Mouse (Mus musculus): ENCODE data around the gene Nppc. TPM values are rescaled to one million over a fixed set of nuclear protein-coding genes. Genes with fewer than 3 reads are reported as not detected.

The Nppc gene
- polyA plus RNA-seq, 1 experiment from 2014 or later = 0.86 TPM

DNA sequence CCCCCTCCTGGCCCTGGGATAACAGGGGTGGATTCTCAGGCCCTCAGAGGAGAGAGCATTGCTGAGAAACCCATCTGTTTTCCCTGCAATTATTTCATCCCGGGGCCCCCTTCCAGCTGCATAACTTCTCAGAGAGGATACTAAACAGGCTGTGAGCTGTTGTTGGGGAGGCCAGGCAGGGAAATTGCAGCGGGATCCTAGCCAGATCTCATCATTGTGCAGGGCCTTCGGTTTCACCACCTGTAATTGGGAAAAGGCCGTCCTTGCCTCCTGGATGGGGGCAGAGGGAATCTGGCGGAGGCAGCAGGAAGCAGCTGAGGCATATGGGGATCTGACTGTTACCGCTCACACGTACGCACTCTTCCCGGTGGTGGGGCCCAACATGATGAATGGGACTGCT, 4.0 kb upstream of the Nppc start:
- H3K4me2 ChIP-seq = no peak overlapping the region
- no peaks in the 10 kb centered on the region for H3K9me3 ChIP-seq (ENCODE audit: control insufficient read depth, low read length)
- 81% methylated on average over 9 of the region's 9 CpGs for WGBS
- no peak overlapping the region for H3K27ac ChIP-seq (ENCODE audit: low read depth, low read length)
- no peak overlapping the region for H3K9ac ChIP-seq (ENCODE audit: low read length)
- H3K4me1 ChIP-seq (ENCODE audit: control insufficient read depth, insufficient read depth, low read length) = peaks cover 10% of the 10 kb centered on the region; the same call in 1 of the 2 replicates
- H3K27me3 ChIP-seq (ENCODE audit: control insufficient read depth, insufficient read depth, low read length) = peaks cover 22% of the 10 kb centered on the region
- H3K4me3 ChIP-seq (ENCODE audit: low read depth, low read length) = no peak overlapping the region
- ATAC-seq (ENCODE audit: low FRiP score) = no peak
- no peak for DNase-seq (ENCODE audit: low spot score, missing footprints)
- no peaks in the 10 kb centered on the region for H3K36me3 ChIP-seq (ENCODE audit: control insufficient read depth, insufficient read depth, low read length)

DNA sequence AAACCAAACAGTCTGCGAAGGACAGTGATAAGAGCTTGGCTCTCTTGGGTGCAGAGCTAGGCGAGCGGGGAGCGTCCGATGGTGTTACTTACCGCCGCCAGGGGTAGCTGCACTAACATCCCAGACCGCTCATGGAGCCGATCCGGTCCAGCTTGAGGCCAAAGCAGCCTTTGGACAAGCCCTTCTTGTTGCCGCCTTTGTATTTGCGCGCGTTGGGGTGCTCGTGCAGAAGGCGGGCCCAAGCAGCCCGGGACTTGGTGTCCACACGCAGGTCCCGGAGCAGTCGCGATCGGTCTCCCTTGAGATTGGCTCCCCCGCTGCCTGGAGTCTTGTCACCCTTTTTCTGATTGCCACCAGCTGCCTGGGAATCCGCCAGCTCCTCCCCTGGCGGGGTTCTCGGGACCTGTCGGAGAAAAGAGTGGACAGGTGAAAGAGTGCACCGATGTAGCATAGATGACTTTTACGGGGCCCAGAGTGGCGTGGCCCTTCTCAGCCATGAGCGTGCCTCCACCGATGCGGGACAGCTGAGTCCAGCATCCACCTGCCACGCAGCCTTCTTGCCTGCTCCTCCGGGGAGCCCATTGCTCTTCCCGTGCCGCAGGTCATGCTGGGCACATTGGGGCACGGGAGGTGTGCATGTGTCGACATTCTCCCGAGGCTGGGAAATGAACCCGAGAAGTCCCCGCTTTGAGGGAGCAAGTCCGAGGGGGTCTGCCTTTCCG, 658 bp downstream of the Nppc start:
- Histone ChIP-seq H3K9me3 (ENCODE audit: control insufficient read depth, low read length) (no peaks in the 10 kb centered on the region), H3K4me1 (ENCODE audit: control insufficient read depth, insufficient read depth, low read length) (peaks cover 10% of the 10 kb centered on the region; the same call in 1 of the 2 replicates), H3K9ac (ENCODE audit: low read length) (peak overlapping the region; percentile 44), H3K4me3 (ENCODE audit: low read depth, low read length) (peak overlapping the region; percentile 42), H3K27me3 (ENCODE audit: control insufficient read depth, insufficient read depth, low read length) (peaks cover 25% of the 10 kb centered on the region), H3K4me2 (peak overlapping the region; percentile 74), H3K27ac (ENCODE audit: low read depth, low read length) (no peak overlapping the region), H3K36me3 (ENCODE audit: control insufficient read depth, insufficient read depth, low read length) (no peaks in the 10 kb centered on the region)
- ATAC-seq (ENCODE audit: low FRiP score) (peak; percentile 80), DNase-seq (ENCODE audit: low spot score, missing footprints) (peak; percentile 93)
- 1% methylated on average over 44 of the region's 44 CpGs for WGBS

DNA sequence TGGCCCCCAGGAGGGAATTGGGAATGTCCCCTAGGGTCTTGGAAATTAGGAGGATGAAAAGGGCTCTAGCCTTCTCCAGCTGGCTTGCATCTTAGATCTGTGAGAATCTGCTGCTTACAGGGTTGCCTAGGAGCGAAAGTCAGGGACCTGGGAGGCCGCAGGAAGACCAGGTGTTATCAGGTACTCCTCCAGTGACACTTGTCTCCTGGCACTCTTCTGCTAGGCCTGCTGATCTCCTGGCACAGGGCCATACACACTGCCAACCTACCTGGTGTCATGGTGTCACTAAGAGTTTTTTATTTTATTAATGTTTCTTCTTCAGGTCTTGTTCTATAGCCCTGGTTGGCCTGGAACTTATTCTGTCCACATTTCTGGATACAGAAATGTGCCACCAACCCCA, 5.3 kb downstream of the Nppc start:
- H3K4me1 ChIP-seq (ENCODE audit: control insufficient read depth, insufficient read depth, low read length) = peaks cover 5% of the 10 kb centered on the region; the same call in 1 of the 2 replicates
- no peak for DNase-seq (ENCODE audit: low spot score, missing footprints)
- H3K27ac ChIP-seq (ENCODE audit: low read depth, low read length) = no peak overlapping the region
- H3K4me2 ChIP-seq = no peak overlapping the region
- H3K4me3 ChIP-seq (ENCODE audit: low read depth, low read length) = no peak overlapping the region
- H3K9me3 ChIP-seq (ENCODE audit: control insufficient read depth, low read length) = no peaks in the 10 kb centered on the region
- WGBS = 82% methylated on average over 2 of the region's 2 CpGs
- no peak overlapping the region for H3K9ac ChIP-seq (ENCODE audit: low read length)
- H3K36me3 ChIP-seq (ENCODE audit: control insufficient read depth, insufficient read depth, low read length) = no peaks in the 10 kb centered on the region
- no peak for ATAC-seq (ENCODE audit: low FRiP score)
- H3K27me3 ChIP-seq (ENCODE audit: control insufficient read depth, insufficient read depth, low read length) = peaks cover 9% of the 10 kb centered on the region

DNA sequence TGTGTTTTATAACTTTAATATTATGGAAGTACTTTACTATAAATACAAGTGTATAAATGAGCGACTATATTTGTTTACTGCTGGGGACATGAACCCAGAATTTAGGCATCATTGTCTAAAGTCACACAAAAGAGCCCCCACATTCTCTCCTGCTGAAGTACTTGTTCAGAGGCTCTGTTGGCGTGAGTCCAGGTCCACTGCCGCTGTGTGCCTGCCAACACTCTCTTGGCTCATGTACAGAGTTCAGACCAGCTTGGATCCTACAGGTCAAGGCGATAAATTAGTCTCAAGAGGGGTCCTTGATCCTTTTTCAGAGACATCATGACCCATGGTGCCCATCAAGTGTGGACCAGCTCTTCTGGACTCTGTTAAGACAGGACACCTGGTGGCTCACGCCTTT, 13.3 kb downstream of the Nppc start:
- no peak overlapping the region for H3K4me2 ChIP-seq

DNA sequence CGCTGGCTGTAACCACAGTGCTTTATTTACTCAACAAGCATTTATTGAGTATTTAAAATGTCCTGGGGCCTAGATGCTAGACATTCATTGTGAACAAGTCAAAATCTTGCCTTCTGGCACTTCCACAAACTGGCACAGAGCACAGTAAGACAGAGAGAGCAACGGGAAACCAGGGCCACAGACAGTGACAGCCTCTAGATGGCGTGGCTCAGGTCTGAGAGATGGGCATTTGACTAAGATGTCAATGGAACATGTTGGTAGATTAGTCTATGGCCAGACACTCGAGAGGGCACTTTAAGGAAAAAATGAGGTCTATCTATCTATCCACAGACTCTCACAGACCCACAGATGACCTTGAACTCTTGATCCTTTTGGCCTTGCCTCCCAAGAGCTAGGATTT, 17.7 kb downstream of the Nppc start:
- DNase-seq (ENCODE audit: low spot score, missing footprints) (no peak), ATAC-seq (ENCODE audit: low FRiP score) (no peak)
- Histone ChIP-seq H3K4me1 (ENCODE audit: control insufficient read depth, insufficient read depth, low read length) (no peaks in the 10 kb centered on the region), H3K4me3 (ENCODE audit: low read depth, low read length) (no peak overlapping the region), H3K9ac (ENCODE audit: low read length) (no peak overlapping the region), H3K27me3 (ENCODE audit: control insufficient read depth, insufficient read depth, low read length) (no peaks in the 10 kb centered on the region), H3K27ac (ENCODE audit: low read depth, low read length) (no peak overlapping the region), H3K4me2 (no peak overlapping the region), H3K36me3 (ENCODE audit: control insufficient read depth, insufficient read depth, low read length) (no peaks in the 10 kb centered on the region), H3K9me3 (ENCODE audit: control insufficient read depth, low read length) (no peaks in the 10 kb centered on the region)
- 69% methylated on average over 4 of the region's 4 CpGs for WGBS

More for the DNA sequence above, 13.3 kb downstream of the Nppc start:
- Histone ChIP-seq H3K4me1 (ENCODE audit: control insufficient read depth, insufficient read depth, low read length) (no peaks in the 10 kb centered on the region), H3K4me3 (ENCODE audit: low read depth, low read length) (no peak overlapping the region), H3K27ac (ENCODE audit: low read depth, low read length) (no peak overlapping the region), H3K36me3 (ENCODE audit: control insufficient read depth, insufficient read depth, low read length) (no peaks in the 10 kb centered on the region), H3K9me3 (ENCODE audit: control insufficient read depth, low read length) (no peaks in the 10 kb centered on the region), H3K27me3 (ENCODE audit: control insufficient read depth, insufficient read depth, low read length) (no peaks in the 10 kb centered on the region), H3K9ac (ENCODE audit: low read length) (no peak overlapping the region)
- DNase-seq (ENCODE audit: low spot score, missing footprints) = no peak
- WGBS = 85% methylated on average over 5 of the region's 5 CpGs
- ATAC-seq (ENCODE audit: low FRiP score) = no peak

DNA sequence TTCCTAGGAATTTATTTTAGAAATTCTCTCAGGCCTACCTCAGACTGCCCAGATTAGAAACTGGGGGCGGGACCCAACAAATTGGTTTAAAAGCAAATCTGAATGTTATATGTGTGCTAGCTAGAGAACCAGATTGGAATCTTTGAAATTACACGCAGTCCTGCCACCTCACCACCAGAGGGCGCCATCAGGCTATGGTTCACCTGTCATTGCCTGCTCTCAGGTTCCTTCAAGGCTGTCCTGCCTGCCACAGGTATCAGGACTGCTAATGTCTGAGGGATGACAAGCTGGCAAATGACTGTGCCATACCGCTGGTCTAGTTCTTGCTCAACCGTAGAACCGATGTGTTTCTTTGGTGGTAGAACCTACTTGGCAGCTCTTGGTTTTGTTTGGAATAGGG, 20.1 kb downstream of the Nppc start:
- peak; percentile 93 for DNase-seq (ENCODE audit: low spot score, missing footprints)
- H3K9ac ChIP-seq (ENCODE audit: low read length) = no peak overlapping the region
- no peaks in the 10 kb centered on the region for H3K27me3 ChIP-seq (ENCODE audit: control insufficient read depth, insufficient read depth, low read length)
- no peaks in the 10 kb centered on the region for H3K4me1 ChIP-seq (ENCODE audit: control insufficient read depth, insufficient read depth, low read length)
- no peak overlapping the region for H3K4me3 ChIP-seq (ENCODE audit: low read depth, low read length)
- no peaks in the 10 kb centered on the region for H3K9me3 ChIP-seq (ENCODE audit: control insufficient read depth, low read length)
- no peak for ATAC-seq (ENCODE audit: low FRiP score)
- H3K4me2 ChIP-seq = no peak overlapping the region
- no peaks in the 10 kb centered on the region for H3K36me3 ChIP-seq (ENCODE audit: control insufficient read depth, insufficient read depth, low read length)
- no peak overlapping the region for H3K27ac ChIP-seq (ENCODE audit: low read depth, low read length)
- 17% methylated on average over 6 of the region's 6 CpGs for whole genome bisulfite sequencing

DNA sequence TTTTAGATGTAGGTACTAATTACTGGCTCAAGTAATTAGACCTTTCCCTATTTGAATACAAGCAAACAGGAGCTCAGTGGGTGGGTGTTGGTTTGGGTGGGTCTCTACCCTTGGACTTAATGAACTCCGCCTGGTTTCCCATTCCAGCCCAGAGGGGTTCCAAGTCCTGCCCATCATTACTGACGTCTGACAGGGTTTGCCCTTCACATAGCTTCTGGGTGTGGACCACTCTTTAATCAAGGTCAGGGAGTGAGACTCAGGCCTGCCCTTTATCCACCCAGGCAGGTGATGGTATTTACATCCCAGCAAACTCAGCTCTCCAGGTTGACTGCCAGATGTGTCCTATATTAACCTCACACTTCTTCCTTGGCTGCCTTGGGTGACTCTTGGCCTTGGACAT, 22.9 kb downstream of the Nppc start:
- Histone ChIP-seq H3K36me3 (ENCODE audit: control insufficient read depth, insufficient read depth, low read length) (no peaks in the 10 kb centered on the region), H3K4me1 (ENCODE audit: control insufficient read depth, insufficient read depth, low read length) (no peaks in the 10 kb centered on the region), H3K9ac (ENCODE audit: low read length) (no peak overlapping the region), H3K4me3 (ENCODE audit: low read depth, low read length) (no peak overlapping the region), H3K27ac (ENCODE audit: low read depth, low read length) (no peak overlapping the region), H3K4me2 (no peak overlapping the region), H3K9me3 (ENCODE audit: control insufficient read depth, low read length) (no peaks in the 10 kb centered on the region), H3K27me3 (ENCODE audit: control insufficient read depth, insufficient read depth, low read length) (no peaks in the 10 kb centered on the region)
- ATAC-seq (ENCODE audit: low FRiP score) (no peak), DNase-seq (ENCODE audit: low spot score, missing footprints) (no peak)
- 64% methylated on average over 2 of the region's 2 CpGs for WGBS

DNA sequence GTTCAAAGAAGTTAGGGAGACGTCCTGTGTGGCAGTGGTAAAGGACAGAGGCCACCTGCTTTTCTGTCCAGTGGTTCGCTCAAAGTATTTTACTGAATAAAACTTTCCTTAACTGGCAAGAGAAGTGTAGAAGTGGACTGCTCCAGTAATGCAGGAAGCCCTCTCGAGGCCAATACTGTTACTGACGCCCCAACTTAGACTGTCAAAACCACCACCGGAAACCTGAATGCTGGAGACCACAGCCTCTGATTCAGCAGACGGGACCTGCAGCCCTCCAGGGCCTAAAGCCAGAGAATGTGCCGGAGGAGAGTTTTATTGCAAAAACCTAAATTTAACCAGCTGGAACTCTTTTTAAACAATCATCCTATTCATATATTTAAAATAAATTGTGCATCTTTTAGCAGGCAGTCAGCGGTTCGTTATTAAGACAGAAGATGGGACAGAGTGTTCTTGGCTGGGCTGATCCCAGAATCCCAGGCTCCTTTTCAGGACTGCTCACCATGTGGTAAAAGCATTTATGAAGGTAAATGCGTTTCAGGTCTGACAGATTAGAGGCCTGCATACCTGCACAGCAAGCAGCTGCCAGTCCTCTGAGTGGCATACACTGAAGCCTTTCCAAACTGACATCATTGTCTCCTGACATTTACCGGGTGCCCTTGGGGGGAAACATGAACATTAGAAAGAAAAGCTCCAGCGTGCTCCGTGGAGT, 27.1 kb downstream of the Nppc start:
- Histone ChIP-seq H3K27ac (ENCODE audit: low read depth, low read length) (no peak overlapping the region), H3K36me3 (ENCODE audit: control insufficient read depth, insufficient read depth, low read length) (no peaks in the 10 kb centered on the region), H3K9ac (ENCODE audit: low read length) (no peak overlapping the region), H3K27me3 (ENCODE audit: control insufficient read depth, insufficient read depth, low read length) (no peaks in the 10 kb centered on the region), H3K4me2 (no peak overlapping the region), H3K4me3 (ENCODE audit: low read depth, low read length) (no peak overlapping the region), H3K9me3 (ENCODE audit: control insufficient read depth, low read length) (no peaks in the 10 kb centered on the region), H3K4me1 (ENCODE audit: control insufficient read depth, insufficient read depth, low read length) (no peaks in the 10 kb centered on the region)
- 82% methylated on average over 13 of the region's 13 CpGs for WGBS
- DNase-seq (ENCODE audit: low spot score, missing footprints) = no peak
- no peak for ATAC-seq (ENCODE audit: low FRiP score)

DNA sequence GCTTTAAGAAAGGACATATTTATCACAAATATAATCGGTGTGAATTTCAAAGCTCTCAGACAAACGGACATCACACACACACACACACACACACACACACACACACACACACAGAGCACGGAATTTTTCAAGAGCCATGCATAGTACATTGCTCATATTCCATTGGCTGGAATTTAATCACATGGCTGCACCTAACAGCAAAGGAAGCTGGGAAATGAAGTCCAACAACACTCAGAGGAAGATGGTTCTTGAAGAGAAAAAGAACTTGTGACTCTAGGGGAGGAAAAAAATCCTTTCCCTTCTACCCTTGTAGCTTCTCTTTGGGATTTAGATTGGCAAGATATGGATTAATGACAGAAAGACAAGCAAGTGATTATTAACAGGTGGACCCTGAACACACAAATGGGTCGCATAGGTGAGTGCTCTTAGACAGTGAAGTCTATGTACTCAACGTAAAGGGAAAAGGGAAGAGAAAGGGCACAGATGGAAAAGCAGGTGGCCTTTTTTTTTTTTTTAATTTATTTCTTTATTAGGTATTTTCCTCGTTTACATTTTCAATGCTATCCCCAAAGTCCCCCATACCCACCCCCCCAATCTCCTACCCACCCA, 35.5 kb downstream of the Nppc start:
- Histone ChIP-seq H3K4me3 (ENCODE audit: low read depth, low read length) (no peak overlapping the region), H3K4me1 (ENCODE audit: control insufficient read depth, insufficient read depth, low read length) (peaks cover 3% of the 10 kb centered on the region; the same call in 1 of the 2 replicates), H3K27ac (ENCODE audit: low read depth, low read length) (no peak overlapping the region), H3K36me3 (ENCODE audit: control insufficient read depth, insufficient read depth, low read length) (no peaks in the 10 kb centered on the region), H3K4me2 (peak overlapping the region; percentile 20; the same call in 1 of the 2 replicates), H3K27me3 (ENCODE audit: control insufficient read depth, insufficient read depth, low read length) (no peaks in the 10 kb centered on the region), H3K9me3 (ENCODE audit: control insufficient read depth, low read length) (no peaks in the 10 kb centered on the region), H3K9ac (ENCODE audit: low read length) (no peak overlapping the region)
- DNase-seq (ENCODE audit: low spot score, missing footprints) (peak; percentile 87), ATAC-seq (ENCODE audit: low FRiP score) (peak; percentile 87)
- 48% methylated on average over 6 of the region's 6 CpGs for WGBS

Data from midbrain, embryonic 11.5 days (tissue).